In the genomic region with DNA sequence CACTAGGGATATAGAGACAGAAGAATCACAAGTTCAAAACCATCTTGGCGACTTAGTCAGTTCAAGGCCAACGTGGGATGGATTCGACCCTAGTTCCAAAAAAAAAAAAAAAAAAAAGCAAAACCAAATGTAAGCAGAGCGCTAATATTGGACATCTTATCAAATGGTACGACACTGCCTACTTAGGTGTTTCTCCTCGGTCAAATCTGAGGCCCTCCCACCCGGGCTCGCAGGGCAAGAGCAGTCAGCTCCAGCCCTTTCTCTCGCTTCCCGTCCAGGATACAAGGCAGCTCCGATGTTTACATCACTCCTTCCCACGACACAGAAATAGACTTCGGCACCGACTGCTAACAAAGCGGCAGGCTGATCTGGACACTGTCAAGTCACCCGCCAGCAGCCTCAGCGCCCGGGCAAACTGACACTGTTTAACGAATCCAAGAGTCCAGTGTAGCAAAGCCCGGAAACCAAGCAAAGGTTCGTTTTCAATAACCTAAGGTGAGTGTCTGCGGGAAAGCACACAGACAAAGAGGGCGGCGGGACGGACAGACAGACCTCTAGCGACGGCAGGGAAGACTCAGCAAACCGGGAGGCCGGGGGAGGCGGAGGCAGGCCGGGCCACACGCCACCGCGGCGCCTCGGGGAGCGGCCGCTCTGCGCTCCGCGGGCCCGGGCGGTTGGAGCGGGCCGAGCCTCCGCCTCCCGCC, we compare ENCODE assay signal across 8 mouse cellular contexts. TPM values are rescaled to one million over a fixed set of nuclear protein-coding genes. Genes with fewer than 3 reads are reported as not detected.
DNase-seq lines count a peak whose midpoint lies in the region; ATAC-seq and TF ChIP-seq lines count a peak whose summit lies in the region.

No protein-coding gene starts in this region.

- 0 out of 2 replicates have a peak, but pooled peaks have one; percentile 24 for TF ChIP-seq POLR2A in cortical plate, adult 2 months (IDR thresholded peaks at IDR 0.05; ENCODE audit: extremely low read depth, insufficient read depth, low read length)

- no peaks in the 10 kb centered on the region; the same call in 1 of the 2 replicates for H3K27me3 ChIP-seq in kidney, embryonic 16.5 days (ENCODE audit: insufficient read depth, low read length)

- H3K4me1 ChIP-seq in cortical plate, adult 2 months (ENCODE audit: control insufficient read depth, insufficient read depth, low read length): peaks cover 6% of the 10 kb centered on the region
- peaks cover 15% of the 10 kb centered on the region; the same call in 1 of the 2 replicates for H3K4me1 ChIP-seq in kidney, embryonic 16.5 days (ENCODE audit: insufficient read depth, low read length)

- peak; percentile 42 for DNase-seq in ovary, postnatal 10 days (ENCODE audit: low spot score)
- no peak for DNase-seq in ovary, postnatal 14 days (ENCODE audit: low spot score)
- peak; percentile 60 to 63 for DNase-seq in heart, adult 9 months (ENCODE audit: low spot score in 2 of 2)
- peak; percentile 71 for DNase-seq in lung, postnatal 10 days
- DNase-seq in retina, adult 2 months (ENCODE audit: low read depth, low spot score): peak; percentile 44
- no peak for DNase-seq in spleen, adult 18-20 months

- ATAC-seq in kidney, embryonic 16.5 days (ENCODE audit: low FRiP score, low TSS enrichment): peak; percentile 77

- no peaks in the 10 kb centered on the region for H3K9me3 ChIP-seq in kidney, embryonic 16.5 days (ENCODE audit: low read length)

- H3K4me2 ChIP-seq in kidney, embryonic 16.5 days (replicated peaks; ENCODE audit: low read depth, low read length): peak overlapping the region; percentile 78

- H3K36me3 ChIP-seq in kidney, embryonic 16.5 days (ENCODE audit: insufficient read depth, low read length): peaks cover 16% of the 10 kb centered on the region

- H3K4me3 ChIP-seq in cortical plate, adult 2 months (ENCODE audit: insufficient read depth, low read length): peak overlapping the region; percentile 70
- H3K4me3 ChIP-seq in kidney, embryonic 16.5 days (ENCODE audit: low read length): peak overlapping the region; percentile 71

- H3K27ac ChIP-seq in cortical plate, adult 2 months (ENCODE audit: insufficient read depth, low read length): peak overlapping the region; percentile 94
- H3K27ac ChIP-seq in kidney, embryonic 16.5 days (ENCODE audit: low read length): peak overlapping the region; percentile 85

- no peak for TF ChIP-seq CTCF in cortical plate, adult 2 months (IDR thresholded peaks at IDR 0.05; ENCODE audit: extremely low read depth, insufficient read depth, low read length)

- peak overlapping the region; percentile 85 for H3K9ac ChIP-seq in kidney, embryonic 16.5 days (replicated peaks; ENCODE audit: low read length)

- WGBS in kidney, embryonic 16.5 days: 2% methylated on average over 44 of the region's 47 CpGs

RNA-seq across cellular contexts. Expression of gene Trafd1, which starts 0.5 kb away (rescaled TPM):
- polyA plus RNA-seq in cortical plate, adult 2 months (2012; rRNA removed): 124 and 134 TPM in 2 replicates
- 60.6 and 67.1 TPM in 2 replicates for polyA plus RNA-seq in kidney, embryonic 16.5 days (2015; fragmentation: Nextera tagmentation; extraction: Ambion mirVana)

RNA-seq across cellular contexts. Expression of gene Naa25, which starts 12.8 kb away (rescaled TPM):
- 21.6 TPM in 2 replicates for polyA plus RNA-seq in cortical plate, adult 2 months (2012; rRNA removed)
- polyA plus RNA-seq in kidney, embryonic 16.5 days (2015; fragmentation: Nextera tagmentation; extraction: Ambion mirVana): 46.5 and 47.5 TPM in 2 replicates

Comparison
In these comparisons a context has a peak if more than half of its experiments do, and no peak if none do; other contexts are left out.
1. DNase-seq: peak in ovary, postnatal 10 days (single experiment), heart, adult 9 months (2 of 2), lung, postnatal 10 days (single experiment) and retina, adult 2 months (single experiment); none in ovary, postnatal 14 days (single experiment) and spleen, adult 18-20 months (0 of 2).